Mouse (Mus musculus): ENCODE results near the gene Ier2.
A peak's percentile ranks its signal among the peaks of the same experiment; 100 is the strongest.

The Ier2 gene

DNA sequence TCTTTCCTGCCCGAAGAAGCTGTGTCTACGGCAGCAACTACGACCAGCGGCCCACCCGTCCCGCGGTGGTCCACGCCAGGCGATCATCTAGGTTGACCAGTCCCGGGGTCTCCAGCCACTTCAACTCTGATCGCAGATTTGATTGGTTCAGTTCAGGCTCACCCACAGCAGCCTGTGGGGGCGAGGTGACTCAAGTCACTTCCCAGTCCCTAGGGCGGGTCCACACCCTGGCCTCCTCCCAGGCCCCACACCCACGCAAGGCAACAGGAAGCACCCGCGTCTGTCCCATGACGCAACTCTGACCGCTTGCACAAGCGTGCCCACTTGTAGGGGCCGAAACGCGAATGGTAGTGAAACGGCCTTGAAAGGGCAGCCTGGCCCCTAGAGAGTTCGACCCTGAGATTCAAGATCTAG, 1.2 kb downstream of the Ier2 start:
- peak; percentile 81 to 89 for DNase-seq

DNA sequence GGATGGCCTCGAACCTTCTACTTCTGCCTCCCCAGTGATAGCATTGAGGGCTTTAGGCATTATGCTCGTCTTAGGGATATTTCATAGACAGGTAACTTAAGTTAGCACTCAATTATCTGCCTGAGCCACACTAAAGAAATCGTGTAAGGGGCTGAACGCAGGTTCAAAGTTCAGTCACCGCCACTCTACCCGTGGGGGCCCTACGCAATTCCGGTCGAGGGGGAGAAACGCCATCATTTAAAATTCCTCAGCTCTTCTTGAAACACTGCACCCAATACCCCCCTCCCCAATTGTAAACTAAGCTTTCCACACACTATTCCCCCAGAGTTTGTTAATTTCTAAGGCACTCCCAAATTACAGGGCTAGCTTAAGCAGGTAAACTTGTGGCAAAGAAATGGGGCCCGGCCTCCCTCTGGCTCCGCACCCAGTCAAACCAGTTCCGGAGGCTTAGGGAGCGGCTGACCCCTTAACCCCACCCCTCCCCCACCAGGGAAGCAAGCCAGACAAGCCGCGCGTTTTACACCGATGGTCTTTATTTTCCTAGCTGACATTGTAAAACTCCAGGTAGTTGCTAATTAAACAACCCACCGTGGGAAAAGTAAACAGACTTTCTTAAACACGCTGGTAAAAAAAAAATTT, 1.7 kb downstream of the Ier2 start:
- DNase-seq = peak; percentile 26 to 41

- DNase-seq = peak; percentile 58 to 60
Observed at GRCm38 (mm10) chr8:84659936-84660818, 2.5 kb downstream of the Ier2 start.

GRCm38 (mm10) chr8:84658951-84659350, 3.7 kb downstream of the Ier2 start:
- no peak for DNase-seq

GRCm38 (mm10) chr8:84657680-84658079, 5.0 kb downstream of the Ier2 start:
- DNase-seq = no peak

- no peak for DNase-seq
Observed at GRCm38 (mm10) chr8:84657203-84657602, 5.4 kb downstream of the Ier2 start.

DNA sequence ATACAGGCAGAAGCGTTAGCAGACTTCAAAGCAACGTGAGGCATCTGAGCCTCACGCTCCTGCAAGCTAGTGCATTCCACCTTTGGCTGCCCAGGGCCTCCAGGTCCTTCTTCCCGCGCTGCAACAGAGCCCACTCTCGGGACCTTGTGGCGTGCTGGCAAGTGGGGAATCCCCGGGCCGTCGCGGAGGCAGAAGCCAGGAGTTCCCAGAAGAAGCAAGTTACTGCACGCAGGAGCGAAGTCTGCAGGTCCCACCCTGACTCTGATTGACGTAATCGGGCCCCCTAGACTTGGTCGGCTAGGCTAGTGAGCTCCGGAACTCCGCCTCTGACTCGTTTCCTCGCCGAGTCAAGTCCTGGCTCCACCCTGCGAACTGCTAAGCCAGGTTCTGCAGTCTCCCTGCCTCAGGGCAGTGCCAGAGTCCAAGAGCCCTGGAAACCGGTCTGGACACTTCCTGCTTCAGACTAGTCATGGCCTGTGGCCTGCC, 6.0 kb downstream of the Ier2 start:
- peak; percentile 65 to 70 for DNase-seq

- DNase-seq = no peak
Observed at GRCm38 (mm10) chr8:84656191-84656525, 6.5 kb downstream of the Ier2 start.

GRCm38 (mm10) chr8:84655336-84656190, 7.1 kb downstream of the Ier2 start:
- no peak for DNase-seq

DNA sequence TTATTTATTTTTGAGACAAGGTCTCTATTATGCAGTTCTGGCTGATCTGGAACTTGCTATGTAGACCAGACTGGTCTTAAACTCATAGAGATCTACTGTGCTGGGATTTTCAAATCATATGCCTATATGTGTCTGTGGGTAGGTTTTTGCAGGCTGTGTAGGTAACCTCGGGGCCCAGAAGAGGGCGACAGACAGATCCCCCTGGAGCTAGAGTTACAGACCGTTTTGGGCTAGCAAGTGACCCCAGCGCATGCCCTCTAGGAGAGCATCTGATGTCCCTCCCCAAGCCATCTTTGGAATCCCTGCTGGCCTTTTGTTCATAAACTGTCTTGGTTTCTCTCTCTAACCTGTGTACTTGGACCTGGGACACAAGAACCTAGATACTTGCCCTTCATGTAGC, 8.1 kb downstream of the Ier2 start:
- DNase-seq = no peak

GRCm38 (mm10) chr8:84653092-84653631, 9.5 kb downstream of the Ier2 start:
- DNase-seq = no peak

- no peak for DNase-seq
Observed at GRCm38 (mm10) chr8:84650213-84650612, 12.4 kb downstream of the Ier2 start.

DNA sequence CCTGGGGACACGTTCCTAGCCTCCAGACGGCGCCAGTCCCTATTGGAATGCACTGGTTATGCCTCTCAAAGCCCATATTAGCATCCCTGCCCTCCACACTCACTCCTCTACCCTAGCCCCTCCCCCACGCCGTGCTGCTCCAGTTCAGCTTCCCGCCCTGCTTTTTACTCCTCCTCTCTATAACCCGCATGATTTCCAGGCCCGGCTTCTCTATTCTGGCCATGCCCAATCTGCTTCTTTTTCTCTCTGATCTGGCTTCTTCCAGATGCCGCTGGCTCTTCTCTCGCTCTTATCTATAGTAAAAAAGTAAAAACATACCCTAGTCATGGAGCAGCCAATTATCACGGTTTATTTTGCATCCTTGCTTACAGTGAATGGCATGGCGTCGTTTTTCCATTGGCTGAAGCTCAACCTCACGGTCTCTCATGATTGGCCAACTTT, 15.2 kb downstream of the Ier2 start:
- DNase-seq = no peak

DNA sequence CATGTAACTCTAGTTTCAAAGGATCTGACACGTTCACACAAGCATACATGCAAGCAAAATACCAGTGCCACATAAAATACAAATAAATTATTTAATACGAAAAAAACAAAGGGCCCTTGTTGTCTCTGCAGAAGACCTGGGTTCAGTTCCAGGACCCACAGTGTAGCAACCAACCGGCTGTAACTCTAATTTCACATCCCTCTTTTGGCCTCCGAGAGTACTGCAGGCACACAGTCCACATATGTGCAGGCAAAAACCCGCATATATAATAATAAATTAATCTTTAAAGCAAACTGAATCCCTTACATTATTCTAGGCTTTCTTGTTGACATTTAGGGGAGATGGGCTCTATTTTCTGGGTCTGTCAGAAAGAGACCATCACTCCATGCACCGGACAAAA, 15.9 kb downstream of the Ier2 start:
- no peak for DNase-seq

GRCm38 (mm10) chr8:84643019-84643418, 19.6 kb downstream of the Ier2 start:
- no peak for DNase-seq

DNA sequence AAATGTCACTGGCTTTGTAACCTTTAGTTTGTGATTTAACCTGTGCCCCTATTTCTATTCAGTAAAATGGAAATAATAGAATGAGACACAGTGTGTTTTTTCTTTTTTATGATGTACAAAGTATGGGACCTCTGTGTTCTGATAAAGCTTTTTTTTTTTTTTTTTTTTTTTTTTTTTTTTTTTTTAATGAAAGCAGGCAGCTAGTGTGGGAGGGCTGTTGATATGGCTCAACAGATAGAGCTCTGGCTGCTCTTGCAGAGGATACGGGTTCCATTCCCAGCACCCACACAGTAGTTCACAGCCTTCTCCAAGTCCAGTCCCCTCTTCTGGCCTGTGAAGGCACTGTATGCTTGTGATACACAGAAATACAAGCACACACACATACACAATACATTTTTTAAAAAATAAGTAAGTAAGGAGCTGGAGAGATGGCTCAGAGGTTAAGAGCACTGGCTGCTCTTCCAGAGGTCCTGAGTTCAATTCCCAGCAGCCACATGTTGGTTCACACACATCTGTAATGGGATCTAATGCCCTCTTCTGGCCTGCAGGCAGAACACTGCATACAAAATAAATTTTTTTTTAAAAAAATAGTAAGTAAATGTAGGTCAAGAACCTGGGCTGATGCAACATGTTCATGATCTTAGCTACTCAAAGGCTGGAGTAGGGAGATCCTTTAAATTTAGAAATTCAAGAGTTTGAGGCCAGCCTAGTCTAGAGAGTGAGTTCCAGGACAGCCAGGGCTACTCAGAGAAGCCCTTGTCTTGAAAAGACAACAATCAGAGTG, 20.9 kb downstream of the Ier2 start:
- DNase-seq = no peak

GRCm38 (mm10) chr8:84640617-84641294, 21.9 kb downstream of the Ier2 start:
- no peak for DNase-seq

- no peak for DNase-seq
Observed at GRCm38 (mm10) chr8:84640010-84640588, 22.6 kb downstream of the Ier2 start.

DNA sequence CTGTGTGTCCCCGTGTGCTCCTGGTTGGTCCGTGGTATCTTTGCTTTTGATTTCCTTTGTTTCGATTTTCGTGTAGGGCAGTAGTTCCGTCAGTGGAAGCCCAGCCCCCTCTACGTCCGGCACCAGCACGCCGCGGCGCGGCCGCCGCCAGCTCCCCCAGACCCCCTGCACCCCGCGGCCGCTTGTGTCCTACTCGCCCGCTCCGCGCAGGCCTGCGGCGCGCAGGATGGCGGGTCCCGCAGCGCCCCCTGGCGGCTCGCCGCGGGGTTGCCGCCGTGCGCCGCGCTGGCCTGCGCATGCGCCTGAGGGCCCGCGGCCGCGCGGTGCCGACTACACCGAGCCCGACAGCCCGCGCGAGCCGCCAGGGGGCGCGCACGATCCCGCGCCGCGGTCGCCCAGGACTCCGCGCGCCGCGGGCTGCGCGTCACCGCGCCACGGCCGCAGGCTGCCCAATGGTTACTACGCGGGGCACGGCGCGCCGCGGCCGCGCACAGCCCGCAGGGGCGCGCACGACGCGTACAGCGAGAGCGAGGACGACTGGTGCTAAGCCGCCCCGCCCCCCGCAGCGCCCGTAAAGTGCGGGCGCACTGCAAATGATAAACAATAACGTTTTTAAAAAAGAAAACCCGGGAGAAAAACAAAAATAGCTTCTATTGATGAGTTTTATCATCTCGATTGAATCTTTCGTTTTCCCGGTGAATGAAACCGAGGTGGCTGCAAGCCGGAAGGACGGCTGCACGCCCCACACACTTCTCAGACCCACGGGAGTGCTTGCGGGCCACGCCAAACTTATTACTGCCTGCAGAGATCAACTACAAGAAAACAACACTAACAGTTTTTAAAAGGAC, 23.3 kb downstream of the Ier2 start:
- DNase-seq = peak; percentile 91 to 94

DNA sequence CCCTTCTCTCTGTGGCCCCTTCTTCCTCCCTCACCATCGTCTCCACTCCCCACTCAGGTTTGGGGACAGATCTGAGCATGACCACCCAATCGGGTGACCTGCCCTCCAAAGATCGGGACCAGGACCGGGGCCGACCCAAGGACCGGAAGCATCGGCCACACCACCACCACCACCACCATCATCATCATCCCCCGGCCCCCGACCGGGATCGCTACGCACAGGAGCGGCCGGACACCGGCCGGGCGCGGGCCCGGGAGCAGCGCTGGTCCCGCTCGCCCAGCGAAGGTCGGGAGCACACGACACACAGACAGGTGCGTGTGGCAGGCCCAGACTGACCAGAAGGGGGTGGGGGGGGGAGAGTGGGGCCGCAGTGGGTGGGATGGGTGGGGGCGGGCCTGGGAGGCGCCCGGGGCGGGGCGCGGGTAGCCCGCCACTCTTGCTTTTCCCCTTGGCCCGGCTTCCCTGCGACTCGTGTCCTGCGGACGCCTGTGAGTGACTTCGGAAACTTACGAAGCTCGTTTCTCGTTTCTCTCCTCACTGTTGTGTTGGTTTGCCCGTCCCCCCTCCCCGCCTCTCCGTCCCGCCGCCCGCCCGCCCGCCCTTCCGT, 24.0 kb downstream of the Ier2 start:
- DNase-seq = peak; percentile 37 to 47

Data from spleen, adult 18-20 months (tissue).